Mouse (Mus musculus): ENCODE data around the gene Got1.

Gene Got1

GRCm38 (mm10) chr19:43487429-43487828 is 37.0 kb downstream of the Got1 start:
- DNase-seq (ENCODE audit: low read depth, low spot score): peak; percentile 32

GRCm38 (mm10) chr19:43480512-43480911 is 43.9 kb downstream of the Got1 start:
- DNase-seq (ENCODE audit: low read depth, low spot score): no peak

- DNase-seq (ENCODE audit: low read depth, low spot score): no peak
These were observed 45.0 kb downstream of the Got1 start for GRCm38 (mm10) chr19:43479431-43479830.

- DNase-seq (ENCODE audit: low read depth, low spot score): peak; percentile 31
These were observed 45.5 kb downstream of the Got1 start for GRCm38 (mm10) chr19:43478891-43479290.

GRCm38 (mm10) chr19:43477436-43477835 is 47.0 kb downstream of the Got1 start:
- DNase-seq (ENCODE audit: low read depth, low spot score): no peak

GRCm38 (mm10) chr19:43476063-43476462 is 48.3 kb downstream of the Got1 start:
- DNase-seq (ENCODE audit: low read depth, low spot score): no peak

- no peak for DNase-seq (ENCODE audit: low read depth, low spot score)
These were observed 48.8 kb downstream of the Got1 start for GRCm38 (mm10) chr19:43475642-43476041.

- no peak for DNase-seq (ENCODE audit: low read depth, low spot score)
These were observed 51.6 kb downstream of the Got1 start for GRCm38 (mm10) chr19:43472781-43473180.

- DNase-seq (ENCODE audit: low read depth, low spot score): no peak
These were observed 52.1 kb downstream of the Got1 start for GRCm38 (mm10) chr19:43472331-43472730.

GRCm38 (mm10) chr19:43469333-43469732 is 55.1 kb downstream of the Got1 start:
- DNase-seq (ENCODE audit: low read depth, low spot score): no peak

- DNase-seq (ENCODE audit: low read depth, low spot score): no peak
These were observed 56.3 kb downstream of the Got1 start for GRCm38 (mm10) chr19:43467927-43468685.

- no peak for DNase-seq (ENCODE audit: low read depth, low spot score)
These were observed 58.7 kb downstream of the Got1 start for GRCm38 (mm10) chr19:43465601-43466255.

- no peak for DNase-seq (ENCODE audit: low read depth, low spot score)
These were observed 59.3 kb downstream of the Got1 start for GRCm38 (mm10) chr19:43465076-43465475.

GRCm38 (mm10) chr19:43464294-43464687 is 60.1 kb downstream of the Got1 start:
- DNase-seq (ENCODE audit: low read depth, low spot score): no peak

- no peak for DNase-seq (ENCODE audit: low read depth, low spot score)
These were observed 60.7 kb downstream of the Got1 start for GRCm38 (mm10) chr19:43463546-43464293.

- no peak for DNase-seq (ENCODE audit: low read depth, low spot score)
These were observed 62.3 kb downstream of the Got1 start for GRCm38 (mm10) chr19:43462141-43462540.

- no peak for DNase-seq (ENCODE audit: low read depth, low spot score)
These were observed 63.9 kb downstream of the Got1 start for GRCm38 (mm10) chr19:43460481-43460880.

GRCm38 (mm10) chr19:43459948-43460347 is 64.5 kb downstream of the Got1 start:
- DNase-seq (ENCODE audit: low read depth, low spot score): no peak

GRCm38 (mm10) chr19:43453025-43453424 is 71.4 kb downstream of the Got1 start:
- DNase-seq (ENCODE audit: low read depth, low spot score): no peak

GRCm38 (mm10) chr19:43452176-43452575 is 72.2 kb downstream of the Got1 start:
- DNase-seq (ENCODE audit: low read depth, low spot score): no peak

GRCm38 (mm10) chr19:43451563-43451962 is 72.8 kb downstream of the Got1 start:
- DNase-seq (ENCODE audit: low read depth, low spot score): no peak

Data from CD4-positive helper T cell, adult 2 months (primary cell).